Comparison of ENCODE assay signal across 18 mouse cellular contexts in the genomic region with DNA sequence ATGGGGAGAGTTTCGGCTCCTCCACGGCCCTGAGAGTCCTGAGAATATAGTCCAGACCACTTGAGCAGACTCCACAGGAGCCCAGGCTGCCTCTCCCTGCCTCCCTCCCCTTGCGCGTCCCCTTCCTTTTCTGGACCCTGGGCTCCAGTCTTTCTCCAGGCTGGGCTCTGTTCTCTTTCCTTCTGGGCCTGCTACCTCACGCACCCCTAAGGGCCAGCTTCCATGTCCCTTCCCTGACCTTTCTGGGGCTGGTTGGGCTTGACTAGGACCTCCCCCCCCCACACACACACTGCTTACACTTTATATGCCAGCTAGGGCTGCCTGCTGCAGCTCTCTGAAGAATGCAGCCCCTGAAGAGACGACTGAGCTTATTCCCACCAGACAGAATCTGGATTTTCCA. TPM values are rescaled to one million over a fixed set of nuclear protein-coding genes. Genes with fewer than 3 reads are reported as not detected.
DNase-seq lines count a peak whose midpoint lies in the region; ATAC-seq lines count a peak whose summit lies in the region.
"Had no signal": no experiment of that assay in that cellular context is flagged by ENCODE, and none has a peak within 500 bp of the region (broad histone marks: within the 10 kb centered on the region; RNA-seq: fewer than 3 reads in every experiment).

No protein-coding gene starts in this region.

- peak overlapping the region; percentile 62; the same call in 1 of the 2 replicates for H3K27ac ChIP-seq in limb, embryonic 12.5 days
- H3K27ac ChIP-seq: hindbrain, embryonic 15.5 days; layer of hippocampus, adult 2 months; left cerebral cortex, adult 2 months had no signal

- peaks cover 68% of the 10 kb centered on the region for H3K4me1 ChIP-seq in limb, embryonic 12.5 days (replicated peaks)

- no peak overlapping the region for H3K4me2 ChIP-seq in limb, embryonic 12.5 days
- H3K4me2 ChIP-seq: hindbrain, embryonic 15.5 days had no signal

- peaks cover 2% of the 10 kb centered on the region; the same call in 1 of the 2 replicates for H3K9me3 ChIP-seq in limb, embryonic 12.5 days
- H3K9me3 ChIP-seq: hindbrain, embryonic 15.5 days had no signal

- H3K9ac ChIP-seq in limb, embryonic 12.5 days (replicated peaks), result no peak overlapping the region
- H3K9ac ChIP-seq: hindbrain, embryonic 15.5 days had no signal

- H3K4me3 ChIP-seq in limb, embryonic 12.5 days (replicated peaks), result no peak overlapping the region
- H3K4me3 ChIP-seq: gastrocnemius, adult 2 months; hindbrain, embryonic 15.5 days; layer of hippocampus, adult 2 months; left cerebral cortex, adult 2 months had no signal

- H3K27me3 ChIP-seq in limb, embryonic 12.5 days, result peaks cover 17% of the 10 kb centered on the region
- H3K27me3 ChIP-seq: hindbrain, embryonic 15.5 days had no signal

- ATAC-seq in limb, embryonic 12.5 days (ENCODE audit: insufficient number of reproducible peaks, insufficient read depth, low FRiP score, low TSS enrichment, low read depth), result no peak
- ATAC-seq: forebrain, embryonic 16.5 days had no signal

- no peaks in the 10 kb centered on the region for H3K36me3 ChIP-seq in limb, embryonic 12.5 days
- H3K36me3 ChIP-seq: hindbrain, embryonic 15.5 days had no signal

- peak; percentile 54 for DNase-seq in gastrocnemius, postnatal 14 days
- no peak for DNase-seq in gastrocnemius, postnatal 10 days
- peak; percentile 24 to 59 for DNase-seq in urinary bladder, postnatal 4 days (ENCODE audit: low spot score in 2 of 2)
- DNase-seq in urinary bladder, postnatal 14 days (ENCODE audit: low spot score), result no peak
- no peak for DNase-seq in cerebellum, adult 8-10 months
- no peak for DNase-seq in retina, embryonic 14.5 days (ENCODE audit: low spot score)
- DNase-seq in left cerebral cortex, adult 11 months (ENCODE audit: low spot score), result no peak
- DNase-seq: adrenal gland, postnatal 36 days; cerebellum, adult 2 months; spleen, adult 18-20 months; thymus, postnatal 14 days had no signal

- intact Hi-C loops in gastrocnemius, postnatal 14 days (cut with DNase I; ENCODE audit: low total_unique reads), result no loop called here

- 33% methylated on average over 6 of the region's 6 CpGs for WGBS in limb, embryonic 12.5 days

RNA-seq across cellular contexts. Expression of gene Ngfr, which starts 20.2 kb away (rescaled TPM):
- 1 to 10 TPM; 1.5 to 4.3 TPM for total RNA-seq in gastrocnemius, postnatal 14 days (2021)
- total RNA-seq in gastrocnemius, postnatal 10 days (2021), result 1 to 10 TPM; 8.1 to 8.5 TPM
- 24.3 and 26.7 TPM in 2 replicates for polyA plus RNA-seq in limb, embryonic 12.5 days (2016; fragmentation: Nextera tagmentation; extraction: Ambion mirVana)

RNA-seq across cellular contexts. Expression of gene Nxph3, which starts 53.0 kb away (rescaled TPM):
- total RNA-seq in gastrocnemius, postnatal 14 days (2021), result 1 to 10 TPM in 1 of 2 experiments, under 1 TPM in 1; 0.70 to 1.2 TPM
- 1 to 10 TPM in 1 of 2 experiments, under 1 TPM in 1; 0.87 to 1.1 TPM for total RNA-seq in gastrocnemius, postnatal 10 days (2021)
- 2.5 and 2.6 TPM in 2 replicates for polyA plus RNA-seq in limb, embryonic 12.5 days (2016; fragmentation: Nextera tagmentation; extraction: Ambion mirVana)
- polyA plus RNA-seq: liver, embryonic 16.5 days had no signal

Comparison
In these comparisons a context has a peak if more than half of its experiments do, and no peak if none do; other contexts are left out.
1. DNase-seq: peak in gastrocnemius, postnatal 14 days (single experiment) and urinary bladder, postnatal 4 days (2 of 2); none in gastrocnemius, postnatal 10 days (single experiment), urinary bladder, postnatal 14 days (single experiment), cerebellum, adult 8-10 months (single experiment), retina, embryonic 14.5 days (single experiment) and left cerebral cortex, adult 11 months (single experiment).